Mouse (Mus musculus): ENCODE measurements at regions not wholly inside any gene's neighbourhood (a gene's known extent, or its start where the extent isn't known, plus 50 kb on each side); places are given as distances from the start of the nearest gene placed in this dataset.
A peak's percentile ranks its signal among the peaks of the same experiment; 100 is the strongest.

GRCm38 (mm10) chr12:105898580-105899293, 111.3 kb upstream of the Vrk1 start:
- Histone ChIP-seq H3K4me1 (no peaks in the 10 kb centered on the region), H3K4me3 (no peak overlapping the region), H3K27ac (no peak overlapping the region), H3K36me3 (no peaks in the 10 kb centered on the region), H3K27me3 (ENCODE audit: low read depth, poor library complexity, severe bottlenecking) (no peaks in the 10 kb centered on the region), H3K9me3 (replicated peaks) (peaks cover 4% of the 10 kb centered on the region)
- DNase-seq (ENCODE audit: low spot score), result no peak
- 88% methylated on average over 12 of the region's 12 CpGs for WGBS

- Histone ChIP-seq H3K9me3 (replicated peaks) (peaks cover 2% of the 10 kb centered on the region), H3K36me3 (no peaks in the 10 kb centered on the region), H3K27me3 (ENCODE audit: low read depth, poor library complexity, severe bottlenecking) (no peaks in the 10 kb centered on the region), H3K4me1 (peaks cover 5% of the 10 kb centered on the region), H3K4me3 (no peak overlapping the region), H3K27ac (no peak overlapping the region)
- WGBS, result 70% methylated on average over 9 of the region's 9 CpGs
- no peak for DNase-seq (ENCODE audit: low spot score)
Measured at GRCm38 (mm10) chr12:105899294-105899909, 110.6 kb upstream of the Vrk1 start.

DNA sequence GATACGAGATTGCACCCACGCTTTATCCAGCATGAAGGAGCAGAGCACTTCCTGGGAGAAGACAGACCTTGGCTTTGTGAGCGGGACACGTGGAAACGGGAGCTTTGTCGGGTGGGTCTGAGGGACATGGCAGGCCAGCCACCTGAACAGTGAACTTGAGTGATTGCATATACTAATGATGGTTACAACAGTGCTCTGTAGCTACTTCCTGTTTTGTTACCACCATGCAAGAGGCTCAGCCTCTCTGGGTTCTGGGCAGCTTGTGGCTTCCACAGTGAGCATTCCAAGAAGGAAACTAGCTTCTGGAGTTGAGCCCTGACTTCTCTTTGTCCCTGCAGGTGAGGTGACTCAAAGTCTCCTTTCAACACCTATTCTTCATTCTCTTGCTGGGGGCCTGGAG, 109.5 kb upstream of the Vrk1 start:
- Histone ChIP-seq H3K4me1 (peaks cover 16% of the 10 kb centered on the region), H3K36me3 (no peaks in the 10 kb centered on the region), H3K27me3 (ENCODE audit: low read depth, poor library complexity, severe bottlenecking) (no peaks in the 10 kb centered on the region), H3K27ac (no peak overlapping the region), H3K4me3 (no peak overlapping the region), H3K9me3 (replicated peaks) (no peaks in the 10 kb centered on the region; the same call in 1 of the 2 replicates)
- no peak for DNase-seq (ENCODE audit: low spot score)
- 96% methylated on average over 6 of the region's 6 CpGs for WGBS

DNA sequence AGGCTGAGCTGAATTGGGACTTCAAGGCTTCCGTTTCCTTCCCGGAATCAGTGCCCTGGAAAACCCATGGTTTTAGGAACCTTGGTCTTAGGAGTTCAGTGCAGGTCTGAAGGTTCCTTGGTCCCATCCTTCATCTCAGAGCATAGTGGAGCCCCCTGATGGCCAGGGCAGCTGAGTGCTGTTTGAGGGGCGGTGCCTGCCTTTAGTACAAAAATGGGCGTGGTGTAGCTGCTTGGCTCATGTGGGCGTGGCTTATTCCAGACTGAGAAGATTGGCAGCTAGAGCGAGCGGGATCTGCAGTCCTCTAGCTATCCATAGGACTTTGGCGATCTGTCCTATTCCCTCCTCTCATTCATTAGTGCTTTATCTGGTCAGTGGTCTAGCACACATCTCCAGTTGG, 107.0 kb upstream of the Vrk1 start:
- Histone ChIP-seq H3K36me3 (no peaks in the 10 kb centered on the region), H3K27me3 (ENCODE audit: low read depth, poor library complexity, severe bottlenecking) (no peaks in the 10 kb centered on the region), H3K27ac (no peak overlapping the region), H3K4me3 (no peak overlapping the region), H3K4me1 (peaks cover 32% of the 10 kb centered on the region), H3K9me3 (replicated peaks) (no peaks in the 10 kb centered on the region)
- 55% methylated on average over 8 of the region's 8 CpGs for WGBS
- no peak for DNase-seq (ENCODE audit: low spot score)

- Histone ChIP-seq H3K4me1 (peaks cover 38% of the 10 kb centered on the region), H3K9me3 (replicated peaks) (no peaks in the 10 kb centered on the region), H3K27ac (no peak overlapping the region), H3K4me3 (no peak overlapping the region), H3K36me3 (no peaks in the 10 kb centered on the region), H3K27me3 (ENCODE audit: low read depth, poor library complexity, severe bottlenecking) (0 out of 2 replicates have a peak, but pooled peaks cover 3% of the 10 kb centered on the region)
- DNase-seq (ENCODE audit: low spot score), result no peak
- WGBS, result 28% methylated on average over 7 of the region's 7 CpGs
Measured at GRCm38 (mm10) chr12:105906584-105906983, 103.4 kb upstream of the Vrk1 start.

- H3K4me1 ChIP-seq, result peaks cover 45% of the 10 kb centered on the region
- no peak overlapping the region for H3K27ac ChIP-seq
- H3K4me3 ChIP-seq, result no peak overlapping the region
Measured at GRCm38 (mm10) chr12:105907851-105908620, 102.0 kb upstream of the Vrk1 start.

DNA sequence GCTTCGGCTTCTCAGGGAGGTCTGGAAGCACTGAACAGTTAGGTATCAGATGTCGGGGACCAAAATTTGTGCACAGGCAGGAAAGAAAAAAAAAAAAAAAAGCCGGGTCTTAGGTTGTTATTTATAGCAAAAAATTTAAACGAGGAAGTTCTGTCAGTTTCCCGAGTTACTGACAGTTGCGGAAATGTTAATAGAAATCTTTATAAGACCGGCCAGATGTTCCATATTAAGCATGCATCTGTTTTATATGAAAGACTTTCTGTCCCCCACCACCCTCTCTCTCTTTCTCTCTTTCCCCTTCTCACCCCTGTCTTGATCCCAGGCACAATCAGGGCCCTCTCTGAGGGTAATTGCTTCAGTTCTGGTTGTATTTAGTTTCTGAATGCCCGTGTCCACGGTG, 98.5 kb upstream of the Vrk1 start:
- WGBS, result 56% methylated on average over 9 of the region's 9 CpGs

More at GRCm38 (mm10) chr12:105907851-105908620, 102.0 kb upstream of the Vrk1 start:
- H3K27me3 ChIP-seq (ENCODE audit: low read depth, poor library complexity, severe bottlenecking), result 0 out of 2 replicates have a peak, but pooled peaks cover 3% of the 10 kb centered on the region
- no peak for DNase-seq (ENCODE audit: low spot score)
- no peaks in the 10 kb centered on the region for H3K9me3 ChIP-seq (replicated peaks)
- H3K36me3 ChIP-seq, result no peaks in the 10 kb centered on the region
- 72% methylated on average over 13 of the region's 13 CpGs for WGBS

DNA sequence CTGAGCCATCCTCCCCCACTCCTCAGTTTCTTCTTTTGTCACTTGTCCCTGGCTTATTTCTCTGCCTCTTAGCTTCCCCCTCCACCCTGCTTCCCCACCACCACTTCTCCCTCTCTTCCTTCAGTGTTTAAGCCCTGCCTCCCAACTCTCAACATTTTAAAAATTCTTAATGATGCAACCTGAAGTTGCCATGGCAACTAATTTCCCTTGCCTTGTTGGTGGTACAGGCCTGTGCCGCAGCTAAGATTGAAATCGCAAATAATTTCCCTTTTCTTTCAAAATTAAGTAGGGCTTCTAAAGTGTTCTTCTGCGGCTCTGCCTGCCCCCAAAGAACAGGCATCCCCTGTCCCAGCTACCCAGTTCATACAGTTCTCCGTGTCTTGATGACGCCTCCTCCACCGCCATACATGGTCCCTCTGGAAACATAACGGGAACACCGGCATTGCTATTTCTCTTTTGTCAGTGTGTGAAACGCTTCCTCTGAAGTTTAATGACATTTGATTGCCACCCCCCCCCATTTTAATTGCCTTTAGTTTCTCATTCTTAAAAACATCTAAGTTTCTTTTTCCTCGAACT, 92.6 kb upstream of the Vrk1 start:
- Histone ChIP-seq H3K36me3 (no peaks in the 10 kb centered on the region), H3K27me3 (ENCODE audit: low read depth, poor library complexity, severe bottlenecking) (no peaks in the 10 kb centered on the region), H3K9me3 (replicated peaks) (no peaks in the 10 kb centered on the region), H3K4me3 (no peak overlapping the region), H3K27ac (no peak overlapping the region), H3K4me1 (no peaks in the 10 kb centered on the region; the same call in 1 of the 2 replicates)
- DNase-seq (ENCODE audit: low spot score), result no peak
- WGBS, result 91% methylated on average over 10 of the region's 10 CpGs

More for the DNA sequence above, 98.5 kb upstream of the Vrk1 start:
- Histone ChIP-seq H3K4me1 (peaks cover 18% of the 10 kb centered on the region), H3K4me3 (no peak overlapping the region), H3K27me3 (ENCODE audit: low read depth, poor library complexity, severe bottlenecking) (0 out of 2 replicates have a peak, but pooled peaks cover 3% of the 10 kb centered on the region), H3K9me3 (replicated peaks) (no peaks in the 10 kb centered on the region), H3K36me3 (no peaks in the 10 kb centered on the region), H3K27ac (no peak overlapping the region)
- DNase-seq (ENCODE audit: low spot score), result no peak

DNA sequence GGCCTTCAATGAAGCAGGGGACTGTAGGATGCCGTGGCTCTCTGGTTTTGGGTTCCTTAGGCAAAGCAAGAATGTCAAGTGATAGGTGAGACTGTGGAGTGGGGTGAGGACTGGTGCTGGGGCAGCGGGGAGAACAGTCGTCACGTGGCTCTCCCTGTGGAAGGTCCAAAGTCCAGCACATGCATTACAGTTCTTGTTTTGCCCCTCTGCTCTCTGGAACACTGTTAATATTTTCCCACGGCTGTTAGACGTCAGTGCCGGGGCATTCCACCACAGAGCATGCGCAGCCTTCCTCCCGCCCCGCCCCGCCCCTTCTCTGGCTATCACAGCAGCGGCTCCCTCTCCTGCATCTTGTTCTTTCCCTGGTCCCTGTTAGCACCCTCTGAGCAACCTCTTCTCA, 91.3 kb upstream of the Vrk1 start:
- 85% methylated on average over 12 of the region's 12 CpGs for WGBS
- Histone ChIP-seq H3K27me3 (ENCODE audit: low read depth, poor library complexity, severe bottlenecking) (no peaks in the 10 kb centered on the region), H3K4me3 (no peak overlapping the region), H3K36me3 (no peaks in the 10 kb centered on the region), H3K27ac (no peak overlapping the region), H3K4me1 (no peaks in the 10 kb centered on the region; the same call in 1 of the 2 replicates), H3K9me3 (replicated peaks) (no peaks in the 10 kb centered on the region)
- DNase-seq (ENCODE audit: low spot score), result no peak

- Histone ChIP-seq H3K4me1 (peaks cover 12% of the 10 kb centered on the region; the same call in 1 of the 2 replicates), H3K9me3 (replicated peaks) (no peaks in the 10 kb centered on the region), H3K36me3 (no peaks in the 10 kb centered on the region), H3K27me3 (ENCODE audit: low read depth, poor library complexity, severe bottlenecking) (no peaks in the 10 kb centered on the region), H3K4me3 (no peak overlapping the region), H3K27ac (no peak overlapping the region)
- 96% methylated on average over 7 of the region's 7 CpGs for WGBS
- DNase-seq (ENCODE audit: low spot score), result no peak
Measured at GRCm38 (mm10) chr12:105927210-105927609, 82.8 kb upstream of the Vrk1 start.

- H3K9me3 ChIP-seq (replicated peaks), result no peaks in the 10 kb centered on the region
- peaks cover 7% of the 10 kb centered on the region; the same call in 1 of the 2 replicates for H3K4me1 ChIP-seq
- H3K4me3 ChIP-seq, result no peak overlapping the region
- WGBS, result 65% methylated on average over 12 of the region's 12 CpGs
- no peak overlapping the region for H3K27ac ChIP-seq
- DNase-seq (ENCODE audit: low spot score), result no peak
- 0 out of 2 replicates have a peak, but pooled peaks cover 4% of the 10 kb centered on the region for H3K27me3 ChIP-seq (ENCODE audit: low read depth, poor library complexity, severe bottlenecking)
- H3K36me3 ChIP-seq, result no peaks in the 10 kb centered on the region
Measured at GRCm38 (mm10) chr12:105929456-105929921, 80.5 kb upstream of the Vrk1 start.

GRCm38 (mm10) chr12:105935441-105935880, 74.6 kb upstream of the Vrk1 start:
- Histone ChIP-seq H3K4me1 (peaks cover 11% of the 10 kb centered on the region), H3K27me3 (ENCODE audit: low read depth, poor library complexity, severe bottlenecking) (peaks cover 32% of the 10 kb centered on the region), H3K36me3 (no peaks in the 10 kb centered on the region), H3K4me3 (peak overlapping the region; percentile 38), H3K27ac (no peak overlapping the region), H3K9me3 (replicated peaks) (no peaks in the 10 kb centered on the region)
- 8% methylated on average over 22 of the region's 22 CpGs for WGBS
- DNase-seq (ENCODE audit: low spot score), result peak; percentile 59
